Mouse (Mus musculus) cerebellum, postnatal 25 days (tissue): Measurements from ENCODE around the gene Gm35134.
"Not testable (repeated sequence)": the region's sequence is repeated elsewhere in the genome, so short reads cannot be mapped to it uniquely, and the experiment has no call there.

Source experiments
- DNase-seq, 2 experiments: peaks; one replicate each; pipeline ENCODE4 v3.0.0; 2021; ENCODE audit warnings: mixed read lengths in 2 of 2

Gene Gm35134

GRCm38 (mm10) chrY:19112707-19113106, at the start of gene Gm35134:
TSS of gene Gm35134 (plus strand) at chrY:19113007.
- DNase-seq: not testable (repeated sequence)
